Mouse (Mus musculus) ES-E14 (cell line): ENCODE data around the gene AU022252.

ENCODE experiments used
- CHD2 ChIP-seq: IDR thresholded peaks from 2 replicates; pipeline ENCODE4 v1.6.1; 2014; ENCODE audit warnings: mild to moderate bottlenecking, low read depth, low read length, inconsistent platforms
- HCFC1 ChIP-seq: IDR thresholded peaks from 2 replicates; pipeline ENCODE4 v1.6.1; 2012; ENCODE audit warnings: low read length, inconsistent platforms, borderline replicate concordance; ENCODE audit not compliant: insufficient read depth
- MAFK ChIP-seq: IDR thresholded peaks from 2 replicates; pipeline ENCODE4 v1.6.1; 2014; ENCODE audit warnings: mild to moderate bottlenecking, low read depth, low read length, inconsistent platforms; ENCODE audit not compliant: insufficient read depth
- ZC3H11A ChIP-seq: IDR thresholded peaks from 2 replicates; pipeline ENCODE4 v1.6.1; 2012; ENCODE audit warnings: low read depth, mild to moderate bottlenecking, inconsistent platforms, low read length, borderline replicate concordance
- ZNF384 ChIP-seq: IDR thresholded peaks from 2 replicates; pipeline ENCODE4 v1.6.1; 2012; ENCODE audit warnings: low read depth, low read length, inconsistent platforms

GRCm38 (mm10) chr4:119198105-119198504 is 34.4 kb downstream of the AU022252 start:
- TF ChIP-seq ZNF384 (no peak), MAFK (no peak), CHD2 (no peak), ZC3H11A (no peak), HCFC1 (no peak)
